Mouse (Mus musculus): Measurements from ENCODE around the gene Erc2.
A peak's percentile ranks its signal among the peaks of the same experiment; 100 is the strongest.

Erc2 gene

GRCm38 (mm10) chr14:28505586-28506375 is 883.6 kb downstream of the Erc2 start:
- DNase-seq (ENCODE audit: low read depth, low spot score): peak; percentile 54

- DNase-seq (ENCODE audit: low read depth, low spot score): peak; percentile 37
Observed at GRCm38 (mm10) chr14:28506376-28506831, 884.2 kb downstream of the Erc2 start.

DNA sequence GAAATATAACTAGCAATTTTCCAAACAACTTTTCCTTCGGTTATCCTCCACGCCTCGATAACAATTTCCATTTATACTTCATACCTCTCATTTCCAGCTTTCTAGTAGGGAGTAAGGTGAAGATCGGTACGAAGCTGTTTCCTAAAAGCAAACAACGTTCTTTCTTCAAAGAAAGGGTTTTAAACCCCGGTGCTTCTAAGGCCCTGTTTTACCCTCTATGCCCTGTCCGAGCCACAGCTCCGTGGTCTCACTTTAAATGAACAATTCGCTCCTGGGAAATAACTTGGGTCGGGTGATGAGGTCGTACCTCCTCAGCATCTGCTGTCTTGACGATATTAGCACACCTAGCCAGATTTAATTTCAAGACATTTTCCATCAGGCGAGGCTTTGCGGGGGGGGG is 884.8 kb downstream of the Erc2 start:
- peak; percentile 20 for DNase-seq (ENCODE audit: low read depth, low spot score)

DNA sequence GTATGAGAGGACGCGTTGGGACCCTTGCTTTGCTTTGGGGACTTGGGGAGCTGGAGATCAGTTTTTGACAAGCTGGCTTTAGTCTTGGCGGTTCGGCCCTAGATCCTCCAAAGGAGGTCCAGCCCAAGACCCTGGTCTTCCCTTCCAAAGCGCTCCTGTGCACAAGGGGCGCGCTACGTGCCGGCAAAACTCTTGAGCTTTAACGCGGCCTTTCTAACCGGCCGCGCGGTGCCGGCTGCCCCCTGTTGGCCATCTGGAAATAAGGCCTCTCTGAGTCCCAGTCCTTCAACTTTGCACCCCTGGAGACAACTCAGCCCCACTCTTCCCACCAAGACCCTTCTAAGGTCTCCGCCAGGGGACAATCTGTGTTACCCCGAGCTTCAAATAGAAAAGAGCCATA is 885.2 kb downstream of the Erc2 start:
- DNase-seq (ENCODE audit: low read depth, low spot score): peak; percentile 74

DNA sequence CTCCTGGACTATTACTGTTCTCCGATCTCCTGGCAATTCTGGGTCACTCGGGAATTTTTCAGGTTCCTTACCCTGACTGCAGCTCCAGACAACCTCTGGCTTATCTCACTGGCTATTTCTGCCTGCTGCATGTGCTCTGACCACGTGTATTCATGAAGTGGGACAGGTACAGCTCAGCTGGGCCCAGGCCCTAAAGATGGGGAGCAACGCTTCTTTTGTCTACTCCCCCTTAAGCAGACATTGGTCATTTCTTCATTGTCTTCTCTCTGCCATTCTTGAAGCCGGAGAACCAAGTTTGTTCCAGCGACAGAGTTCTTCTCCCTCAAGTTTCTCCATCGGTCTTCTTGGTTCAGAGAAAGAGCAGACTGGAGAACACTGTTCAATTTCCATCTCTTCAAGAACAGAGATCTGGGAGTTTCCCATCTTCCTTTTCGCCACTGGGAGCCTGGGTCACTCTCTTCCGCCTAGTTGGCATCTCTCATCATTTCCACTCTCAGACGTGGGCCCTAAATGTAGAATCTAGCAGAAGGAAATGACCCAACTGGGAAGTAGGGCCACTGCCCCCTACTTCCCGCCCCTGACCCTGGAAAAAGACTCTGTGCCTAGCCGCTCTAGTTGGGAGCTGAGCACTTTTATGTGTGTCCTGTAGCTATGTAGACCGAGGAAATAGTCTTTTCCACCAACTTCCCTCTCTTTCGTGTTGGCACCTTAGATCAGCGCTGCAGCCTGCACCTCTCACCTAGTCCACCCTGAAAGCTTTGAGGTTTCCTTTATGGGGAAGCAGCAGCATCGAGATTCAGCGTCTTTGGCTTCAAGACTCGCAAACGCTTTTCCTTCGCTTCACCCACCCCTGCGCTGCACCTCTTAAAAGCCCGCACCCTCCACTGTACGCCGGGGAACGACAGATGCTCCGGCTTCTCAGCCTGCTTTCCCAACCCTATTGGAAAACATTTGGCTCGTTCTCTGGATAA is 886.3 kb downstream of the Erc2 start:
- DNase-seq (ENCODE audit: low read depth, low spot score): peak; percentile 20

DNA sequence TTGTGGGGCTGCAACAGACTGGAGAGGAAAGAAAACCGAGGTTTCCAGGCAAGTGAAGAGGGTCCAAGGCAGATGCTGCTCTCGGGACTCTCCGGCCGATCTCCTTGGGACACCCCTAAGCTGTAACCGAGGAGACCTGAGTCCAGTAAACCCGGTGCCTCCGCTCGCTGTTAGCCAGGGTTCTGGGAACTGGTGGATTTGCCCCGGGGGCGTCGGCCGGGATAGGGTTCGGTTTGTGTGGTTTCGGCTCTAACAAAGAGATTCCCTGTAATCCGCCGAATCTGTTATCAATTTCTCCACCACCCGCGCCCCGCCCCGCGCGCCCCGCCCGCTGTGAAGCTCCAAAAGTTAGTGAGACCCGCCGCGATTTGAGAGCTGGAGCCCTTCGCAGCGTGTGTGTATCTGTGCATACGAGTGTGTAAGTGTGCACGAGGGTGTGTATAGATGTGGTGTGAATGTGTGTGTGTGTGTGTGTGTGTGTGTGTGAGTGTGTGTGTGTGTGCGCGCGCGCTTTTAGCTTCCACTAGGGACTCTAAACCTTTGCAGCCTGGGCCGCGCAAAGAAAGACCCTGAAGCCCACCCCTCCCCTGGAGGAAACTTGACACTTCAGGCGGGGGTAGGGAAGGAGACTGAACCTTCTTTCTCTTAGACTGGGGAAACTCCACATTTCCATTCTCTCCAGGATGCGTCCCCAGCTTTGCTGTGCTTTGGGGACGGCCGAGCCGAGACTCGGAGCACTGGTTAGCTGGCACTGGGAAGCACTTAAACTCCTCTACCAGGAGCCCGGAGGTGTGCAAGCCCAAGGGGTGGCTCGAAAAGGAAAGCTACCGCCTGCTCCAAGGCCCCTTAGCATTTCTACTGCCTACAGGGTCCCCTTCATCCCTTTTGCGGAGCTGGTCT is 887.5 kb downstream of the Erc2 start:
- peak; percentile 48 for DNase-seq (ENCODE audit: low read depth, low spot score)

GRCm38 (mm10) chr14:28510341-28511028 is 888.3 kb downstream of the Erc2 start:
- DNase-seq (ENCODE audit: low read depth, low spot score): peak; percentile 48

- peak; percentile 26 for DNase-seq (ENCODE audit: low read depth, low spot score)
Observed at GRCm38 (mm10) chr14:28511029-28511651, 888.9 kb downstream of the Erc2 start.

- DNase-seq (ENCODE audit: low read depth, low spot score): peak; percentile 31
Observed at GRCm38 (mm10) chr14:28512805-28513590, 890.8 kb downstream of the Erc2 start.

- no peak for DNase-seq (ENCODE audit: low read depth, low spot score)
Observed at GRCm38 (mm10) chr14:28514171-28514570, 891.9 kb downstream of the Erc2 start.

DNA sequence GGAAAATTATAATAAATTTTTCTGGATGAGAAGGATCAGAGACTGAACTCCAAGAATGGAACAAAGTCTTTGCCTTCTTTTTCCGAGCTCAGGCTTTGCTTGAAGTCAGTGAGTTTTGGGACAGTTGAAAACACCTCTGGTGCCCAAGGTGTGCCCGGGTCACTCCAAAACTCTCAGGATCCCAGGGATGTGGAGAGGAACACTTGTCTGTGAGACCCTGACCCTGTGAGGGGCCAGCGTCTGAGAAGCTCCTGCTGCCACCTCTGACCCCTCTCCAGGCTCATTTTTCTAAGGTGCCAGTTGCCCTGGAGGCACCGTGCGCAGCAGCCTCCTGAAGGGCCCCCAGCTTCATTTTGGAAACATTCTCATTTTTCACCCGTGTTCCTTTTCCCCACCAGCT is 893.1 kb downstream of the Erc2 start:
- DNase-seq (ENCODE audit: low read depth, low spot score): no peak

GRCm38 (mm10) chr14:28517631-28518560 is 895.7 kb downstream of the Erc2 start:
- no peak for DNase-seq (ENCODE audit: low read depth, low spot score)

- no peak for DNase-seq (ENCODE audit: low read depth, low spot score)
Observed at GRCm38 (mm10) chr14:28521106-28521505, 898.9 kb downstream of the Erc2 start.

GRCm38 (mm10) chr14:28522611-28523010 is 900.4 kb downstream of the Erc2 start:
- peak; percentile 29 for DNase-seq (ENCODE audit: low read depth, low spot score)

DNA sequence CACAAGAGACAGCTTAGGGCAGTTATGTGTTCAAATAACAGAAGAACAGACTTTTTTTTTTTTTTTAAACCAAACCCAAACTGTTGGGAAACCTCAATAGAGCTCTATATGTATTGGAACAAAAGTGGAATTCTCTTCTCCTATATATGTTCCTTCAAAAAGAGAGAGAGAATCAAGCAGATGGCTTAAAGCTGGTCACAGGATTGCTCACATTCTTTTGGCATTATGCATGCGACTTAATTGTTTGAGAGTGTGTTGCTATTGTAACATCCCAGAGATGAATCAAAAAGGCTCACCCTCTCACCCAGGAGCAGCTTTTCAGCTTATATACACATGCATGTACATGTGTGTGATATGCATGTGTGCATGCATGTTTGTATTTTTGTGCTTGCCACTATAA is 903.3 kb downstream of the Erc2 start:
- no peak for DNase-seq (ENCODE audit: low read depth, low spot score)

Data from R1 (cell line).